Comparison of ENCODE assay signal across 9 mouse cellular contexts in the genomic region with DNA sequence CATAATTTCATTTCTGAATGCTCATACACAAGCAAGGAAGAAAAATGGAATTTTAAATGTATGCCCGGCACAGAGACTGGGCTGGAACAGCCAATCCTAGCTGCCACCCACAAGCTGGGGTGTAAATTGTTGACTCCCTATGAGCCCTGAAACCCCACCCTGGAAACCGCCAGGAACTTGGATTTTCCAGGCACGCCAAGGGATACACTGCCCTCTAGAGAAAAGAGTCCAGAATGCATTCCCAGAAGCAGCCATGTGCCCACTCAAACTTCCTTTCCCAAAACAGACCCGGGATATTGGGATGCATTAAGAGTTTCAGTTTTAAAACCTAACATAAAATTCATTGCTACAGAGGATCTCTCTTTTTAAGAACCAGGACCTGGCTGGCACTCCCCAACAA. TPM values are rescaled to one million over a fixed set of nuclear protein-coding genes. Genes with fewer than 3 reads are reported as not detected.
DNase-seq lines count a peak whose midpoint lies in the region; ATAC-seq and TF ChIP-seq lines count a peak whose summit lies in the region.
"Had no signal": no experiment of that assay in that cellular context is flagged by ENCODE, and none has a peak within 500 bp of the region (broad histone marks: within the 10 kb centered on the region; RNA-seq: fewer than 3 reads in every experiment).

No protein-coding gene starts in this region.

- H3K27me3 ChIP-seq in hindbrain, embryonic 11.5 days (ENCODE audit: control insufficient read depth, insufficient read depth, low read length) = no peaks in the 10 kb centered on the region
- H3K27me3 ChIP-seq in hindbrain, embryonic 12.5 days = no peaks in the 10 kb centered on the region
- no peaks in the 10 kb centered on the region for H3K27me3 ChIP-seq in thymus, adult 2 months (ENCODE audit: control insufficient read depth, insufficient read depth, low read length)

- H3K36me3 ChIP-seq in hindbrain, embryonic 11.5 days (ENCODE audit: control insufficient read depth, insufficient read depth, low read length) = no peaks in the 10 kb centered on the region
- H3K36me3 ChIP-seq in hindbrain, embryonic 12.5 days = no peaks in the 10 kb centered on the region
- H3K36me3 ChIP-seq in thymus, adult 2 months (ENCODE audit: control insufficient read depth, insufficient read depth, low read length) = no peaks in the 10 kb centered on the region
- H3K36me3 ChIP-seq: midbrain, embryonic 12.5 days had no signal

- no peak for TF ChIP-seq POLR2A in brain, embryonic 14.5 days (IDR thresholded peaks at IDR 0.05; ENCODE audit: borderline replicate concordance, extremely low read depth, insufficient read depth, insufficient read length, poor library complexity, severe bottlenecking)
- no peak for TF ChIP-seq POLR2A in lung, adult 2 months (IDR thresholded peaks at IDR 0.05; ENCODE audit: borderline replicate concordance, extremely low read depth, low read depth, low read length)
- no peak for TF ChIP-seq POLR2A in thymus, adult 2 months (IDR thresholded peaks at IDR 0.05; ENCODE audit: control insufficient read depth, extremely low read depth, insufficient read depth, low read length, poor library complexity)

- H3K4me1 ChIP-seq in hindbrain, embryonic 11.5 days (replicated peaks; ENCODE audit: control insufficient read depth, insufficient read depth, low read length) = no peaks in the 10 kb centered on the region
- H3K4me1 ChIP-seq in hindbrain, embryonic 12.5 days = no peaks in the 10 kb centered on the region
- H3K4me1 ChIP-seq in lung, adult 2 months (ENCODE audit: control insufficient read depth, insufficient read depth, low read length) = no peaks in the 10 kb centered on the region
- H3K4me1 ChIP-seq in thymus, adult 2 months (replicated peaks; ENCODE audit: control insufficient read depth, insufficient read depth, low read length) = no peaks in the 10 kb centered on the region
- H3K4me1 ChIP-seq: midbrain, embryonic 12.5 days had no signal

- no peak for ATAC-seq in hindbrain, embryonic 11.5 days (ENCODE audit: low FRiP score)
- ATAC-seq in hindbrain, embryonic 12.5 days (ENCODE audit: low FRiP score) = no peak

- no peaks in the 10 kb centered on the region for H3K9me3 ChIP-seq in hindbrain, embryonic 11.5 days (ENCODE audit: control insufficient read depth, low read length)
- H3K9me3 ChIP-seq in hindbrain, embryonic 12.5 days (replicated peaks) = no peaks in the 10 kb centered on the region
- H3K9me3 ChIP-seq: midbrain, embryonic 12.5 days had no signal

- H3K27ac ChIP-seq in hindbrain, embryonic 11.5 days (ENCODE audit: low read depth, low read length) = no peak overlapping the region
- no peak overlapping the region for H3K27ac ChIP-seq in hindbrain, embryonic 12.5 days
- H3K27ac ChIP-seq in thymus, adult 2 months (ENCODE audit: control insufficient read depth, insufficient read depth, low read length) = no peak overlapping the region
- H3K27ac ChIP-seq: midbrain, embryonic 12.5 days had no signal

- no peak overlapping the region for H3K4me3 ChIP-seq in hindbrain, embryonic 11.5 days (ENCODE audit: low read depth, low read length)
- H3K4me3 ChIP-seq in hindbrain, embryonic 12.5 days = no peak overlapping the region
- H3K4me3 ChIP-seq in lung, adult 2 months (replicated peaks; ENCODE audit: extremely low read depth, low read depth, low read length) = no peak overlapping the region
- no peak overlapping the region for H3K4me3 ChIP-seq in thymus, adult 2 months (ENCODE audit: control insufficient read depth, insufficient read depth, low read length)
- H3K4me3 ChIP-seq: midbrain, embryonic 12.5 days had no signal

- TF ChIP-seq CTCF in brain, embryonic 14.5 days (IDR thresholded peaks at IDR 0.05; ENCODE audit: borderline replicate concordance, extremely low read depth, insufficient read depth, insufficient read length) = peak; percentile 77; the same call in 1 of the 2 replicates
- peak; percentile 47; the same call in 1 of the 2 replicates for TF ChIP-seq CTCF in lung, adult 2 months (IDR thresholded peaks at IDR 0.05; ENCODE audit: insufficient read depth, low read length)
- TF ChIP-seq CTCF in thymus, adult 2 months (IDR thresholded peaks at IDR 0.05; ENCODE audit: borderline replicate concordance, control insufficient read depth, extremely low read depth, insufficient read depth, low read length, poor library complexity) = no peak

- no peak overlapping the region for H3K9ac ChIP-seq in hindbrain, embryonic 11.5 days (ENCODE audit: low read depth, low read length)
- H3K9ac ChIP-seq in hindbrain, embryonic 12.5 days = no peak overlapping the region
- H3K9ac ChIP-seq: midbrain, embryonic 12.5 days had no signal

- no peak overlapping the region for H3K4me2 ChIP-seq in hindbrain, embryonic 11.5 days (replicated peaks; ENCODE audit: low read depth, low read length)
- no peak overlapping the region for H3K4me2 ChIP-seq in hindbrain, embryonic 12.5 days (replicated peaks)
- H3K4me2 ChIP-seq: midbrain, embryonic 12.5 days had no signal

- WGBS in hindbrain, embryonic 11.5 days = 20% methylated on average over 4 of the region's 4 CpGs
- WGBS in hindbrain, embryonic 12.5 days = 14% methylated on average over 4 of the region's 4 CpGs
- 5% methylated on average over 4 of the region's 4 CpGs for WGBS in lung, adult 2 months
- WGBS in thymus, adult 2 months = 21% methylated on average over 4 of the region's 4 CpGs

- DNase-seq in hindbrain, embryonic 11.5 days (ENCODE audit: low spot score) = peak; percentile 61
- peak; percentile 57 for DNase-seq in brain, embryonic 14.5 days (ENCODE audit: low read depth)
- peak; percentile 33 to 45 for DNase-seq in gastrocnemius, adult 8-10 months (ENCODE audit: low spot score in 2 of 2)
- DNase-seq in kidney, postnatal 14 days = peak; percentile 52
- DNase-seq in lung, adult 2 months = peak; percentile 29
- DNase-seq in skeletal muscle tissue, adult 2 months (ENCODE audit: low read depth, low spot score) = peak; percentile 62
- DNase-seq in thymus, adult 2 months = no peak

RNA-seq across cellular contexts. Expression of a gene that starts 3.5 kb away (rescaled TPM):
- 9.2 and 12.5 TPM in 2 replicates for polyA plus RNA-seq in hindbrain, embryonic 11.5 days (2014; fragmentation: Nextera tagmentation; extraction: Ambion mirVana)
- polyA plus RNA-seq in hindbrain, embryonic 12.5 days (2016; fragmentation: Nextera tagmentation; extraction: Ambion mirVana) = 22.6 and 32.1 TPM in 2 replicates
- 14.9 and 22.3 TPM in 2 replicates for polyA plus RNA-seq in brain, embryonic 14.5 days (2012; rRNA removed)
- 10 to 100 TPM; 12.8 to 21.0 (median 16.7) TPM for total RNA-seq in gastrocnemius, adult 8-10 months (2022)
- polyA plus RNA-seq in lung, adult 2 months (2012; rRNA removed) = 49.7 and 71.8 TPM in 2 replicates
- 6.5 and 6.8 TPM in 2 replicates for polyA plus RNA-seq in thymus, adult 2 months (2012; rRNA removed)
